Mouse (Mus musculus): ENCODE results near the gene Rell1.
A peak's percentile ranks its signal among the peaks of the same experiment; 100 is the strongest.

Gene Rell1

DNA sequence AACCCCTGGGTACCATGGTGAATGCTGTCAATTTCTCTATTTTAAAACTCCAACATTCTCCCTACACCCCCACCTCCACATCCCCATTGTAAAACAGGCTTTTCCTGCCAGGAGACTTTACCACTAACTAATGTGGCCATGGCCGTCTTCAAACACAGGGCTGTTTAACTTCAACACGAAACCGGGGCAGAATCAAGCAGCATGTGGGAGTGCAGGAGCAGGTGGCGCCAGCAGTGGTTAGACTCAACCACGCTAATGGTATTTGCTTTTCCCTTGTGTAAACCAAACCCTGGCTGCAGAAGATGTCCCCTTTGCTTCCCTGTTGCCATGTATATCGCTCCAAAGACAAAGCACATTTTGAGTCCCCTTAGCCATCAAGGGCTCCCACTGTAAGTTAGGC is 76.8 kb downstream of the Rell1 start:
- no peak for DNase-seq

DNA sequence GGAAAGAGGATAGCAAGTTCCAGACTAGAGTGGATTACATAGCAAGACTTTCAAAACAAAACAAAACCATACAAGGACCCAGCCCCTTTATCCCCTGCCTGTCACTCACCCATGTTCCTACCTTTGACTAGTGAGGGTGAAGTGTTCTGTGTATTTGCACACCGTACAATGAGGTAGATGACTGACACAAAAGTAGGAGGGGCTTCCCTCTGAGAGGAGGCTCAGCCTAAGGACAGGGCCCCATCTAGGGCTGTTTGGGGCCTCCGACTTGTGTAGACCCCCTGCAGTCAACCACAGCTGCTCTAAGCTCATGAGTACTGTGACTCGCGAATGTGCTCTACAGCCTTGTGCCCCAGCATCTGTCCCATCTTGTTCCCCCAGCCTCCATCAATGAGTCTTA is 77.5 kb downstream of the Rell1 start:
- DNase-seq = no peak

DNA sequence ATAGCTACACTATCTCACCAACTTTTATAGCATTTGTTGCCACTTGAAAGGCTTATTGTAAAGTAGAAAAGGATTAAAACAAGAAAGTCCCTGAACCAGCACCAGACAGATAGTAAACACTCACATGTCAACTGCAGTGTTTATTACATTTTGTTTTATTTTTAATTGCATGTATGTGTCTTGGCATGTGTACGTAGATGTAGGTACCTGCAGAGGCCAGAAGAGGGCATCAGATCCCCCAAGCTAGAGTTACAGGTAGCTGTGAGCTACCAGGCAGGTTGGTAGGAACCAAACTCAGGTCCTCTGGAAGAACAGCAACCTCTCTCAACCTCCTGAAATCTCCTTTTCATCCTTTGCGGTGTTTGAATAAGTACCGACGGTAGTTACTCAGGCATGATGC is 81.6 kb downstream of the Rell1 start:
- DNase-seq = no peak

DNA sequence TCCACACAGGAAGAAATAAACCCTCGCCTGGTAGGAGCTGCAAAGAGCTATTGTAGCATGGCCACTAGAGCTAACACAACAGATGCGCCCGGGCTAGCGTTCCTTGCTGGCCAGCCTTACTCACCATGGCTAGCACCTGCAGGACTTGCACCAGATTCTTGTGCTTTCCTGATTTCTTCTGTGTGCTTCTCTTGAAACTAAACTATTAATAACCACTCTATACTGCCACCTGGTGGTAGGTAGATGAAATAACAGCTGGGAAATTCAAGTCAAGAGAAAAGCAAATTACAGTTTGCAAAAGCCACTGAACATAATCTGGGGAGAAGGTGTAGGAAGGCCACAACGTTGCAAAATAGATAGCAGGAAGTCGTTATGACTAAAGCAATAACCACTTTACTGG is 82.0 kb downstream of the Rell1 start:
- no peak for DNase-seq

DNA sequence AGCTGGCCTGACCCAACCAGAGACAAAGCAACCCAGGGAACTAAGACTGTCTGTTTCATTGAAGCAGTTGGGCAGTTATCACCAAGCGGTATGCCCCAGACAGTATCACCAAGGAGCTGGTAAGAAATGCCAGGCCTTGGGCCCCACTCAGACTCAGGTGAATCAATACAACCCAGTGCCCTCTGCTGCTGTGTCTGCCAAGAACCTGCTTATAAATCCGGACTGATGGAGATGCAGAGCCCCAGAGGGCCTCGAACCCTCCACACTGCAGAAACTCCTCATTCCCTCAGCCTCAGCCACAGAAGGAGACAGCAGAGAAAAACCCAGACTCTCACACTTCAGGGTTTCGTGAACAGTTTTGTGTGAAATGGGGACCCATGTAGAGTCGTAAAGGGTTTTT is 82.4 kb downstream of the Rell1 start:
- no peak for DNase-seq

DNA sequence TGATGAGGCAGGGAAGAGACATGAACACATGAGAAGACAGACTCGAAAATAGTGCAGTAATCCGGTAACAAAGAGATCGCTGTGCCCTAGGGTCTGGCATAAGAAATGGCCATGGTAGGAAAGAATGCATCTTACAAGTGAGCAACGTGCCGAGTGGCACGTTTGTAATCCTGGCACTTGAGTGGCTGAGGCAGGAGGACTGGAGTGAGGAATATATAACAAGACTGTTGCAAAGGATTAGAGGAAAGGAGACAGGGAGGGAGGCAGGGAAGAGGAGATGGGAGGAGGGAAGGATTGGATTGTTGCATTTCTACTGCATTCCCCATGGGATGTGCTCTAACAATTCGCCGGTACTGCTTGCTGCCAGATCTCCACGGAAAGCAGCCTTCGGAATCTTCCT is 89.7 kb downstream of the Rell1 start:
- DNase-seq = no peak

DNA sequence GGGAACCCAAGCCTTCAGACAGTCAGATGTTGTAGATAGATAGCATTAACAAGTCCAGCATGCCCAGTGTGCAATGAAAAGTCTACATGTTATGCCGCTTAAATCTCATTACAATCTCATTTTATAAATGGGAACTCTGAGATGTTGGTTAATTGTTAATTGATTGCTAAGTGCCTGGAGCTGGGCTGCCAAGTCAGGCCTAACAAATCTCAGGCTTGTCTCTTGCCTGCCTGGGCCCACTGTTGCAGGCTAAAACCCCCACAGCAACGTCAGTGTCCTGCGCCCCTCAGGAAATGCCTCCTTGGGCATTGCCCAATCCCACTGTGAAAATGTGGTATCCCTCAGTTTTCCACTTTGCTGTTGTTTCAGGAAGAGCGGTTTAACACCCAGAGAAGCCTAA is 92.6 kb downstream of the Rell1 start:
- DNase-seq = no peak

DNA sequence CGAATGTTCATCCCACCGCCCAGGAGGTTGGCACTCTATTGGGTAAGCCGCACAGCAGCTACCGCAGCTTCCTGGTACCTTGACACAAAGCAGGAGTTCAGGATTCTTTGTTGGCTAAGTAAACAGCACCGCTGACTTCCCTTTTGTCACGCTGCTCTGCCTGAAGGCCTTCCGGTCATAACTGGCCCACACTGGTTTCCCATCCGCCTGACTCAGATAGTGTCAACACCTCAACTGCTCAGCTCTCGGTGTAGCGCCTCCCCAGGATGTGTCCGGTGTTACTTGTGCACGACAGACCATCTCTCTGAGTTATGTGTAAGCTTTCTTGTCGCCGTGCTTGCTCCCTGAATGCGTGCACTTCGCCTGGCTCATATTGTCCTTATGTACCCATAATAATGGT is 93.8 kb downstream of the Rell1 start:
- no peak for DNase-seq

DNA sequence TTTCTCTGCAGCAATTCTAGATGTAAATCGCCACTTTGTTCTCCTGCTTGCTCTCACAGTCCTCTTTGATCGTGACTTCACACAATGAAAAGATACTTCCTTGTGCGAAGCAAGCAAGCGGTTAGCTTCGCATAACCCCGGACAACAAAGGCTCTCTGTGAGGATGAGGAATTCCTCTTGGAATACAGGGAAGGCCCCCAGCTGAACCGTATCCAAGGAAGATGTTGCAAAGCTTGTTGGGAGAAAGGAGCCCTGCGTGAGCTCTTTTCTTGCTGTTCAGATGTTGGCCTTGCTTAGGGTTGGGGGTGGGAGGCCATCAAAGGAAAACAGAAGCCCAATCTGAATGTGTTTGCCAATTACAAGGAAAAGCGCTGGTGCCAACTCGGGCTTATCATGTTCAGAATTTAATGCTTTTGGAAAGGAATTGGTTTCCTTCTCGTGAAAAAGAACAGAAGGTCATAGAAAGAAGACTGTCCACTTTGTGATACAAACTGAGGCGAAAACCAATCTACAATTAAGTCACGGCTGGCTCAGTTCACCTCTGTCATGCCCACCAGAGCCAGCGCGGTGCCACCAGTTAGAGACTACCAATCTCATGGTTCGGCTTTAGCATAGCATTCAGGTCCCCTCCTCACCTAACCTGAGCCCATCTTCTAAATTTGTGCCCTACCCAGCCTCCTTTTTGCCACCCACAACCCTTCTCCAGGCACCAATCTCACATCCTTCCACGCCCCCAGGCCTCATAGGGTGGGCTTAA is 96.3 kb downstream of the Rell1 start:
- peak in 1 of 2 experiments; percentile 6 for DNase-seq

DNA sequence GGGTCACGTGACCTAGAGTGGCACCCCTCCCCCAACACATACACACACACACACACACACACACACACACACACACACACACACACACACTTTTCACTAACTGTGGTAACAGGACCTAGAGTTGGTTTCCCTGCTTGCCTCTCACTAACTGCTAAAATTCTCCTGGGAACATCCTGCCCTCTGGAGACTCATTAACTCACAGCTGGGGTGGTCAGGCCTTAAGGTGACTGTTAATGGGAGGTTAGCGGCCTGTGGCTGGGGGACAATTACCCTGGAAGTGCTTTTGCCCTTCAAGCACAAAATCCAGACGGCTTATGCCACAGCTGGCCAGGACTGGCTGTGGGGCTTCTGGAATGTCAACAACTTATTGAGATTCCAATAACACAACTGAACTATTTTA is 101.3 kb downstream of the Rell1 start:
- no peak for DNase-seq

DNA sequence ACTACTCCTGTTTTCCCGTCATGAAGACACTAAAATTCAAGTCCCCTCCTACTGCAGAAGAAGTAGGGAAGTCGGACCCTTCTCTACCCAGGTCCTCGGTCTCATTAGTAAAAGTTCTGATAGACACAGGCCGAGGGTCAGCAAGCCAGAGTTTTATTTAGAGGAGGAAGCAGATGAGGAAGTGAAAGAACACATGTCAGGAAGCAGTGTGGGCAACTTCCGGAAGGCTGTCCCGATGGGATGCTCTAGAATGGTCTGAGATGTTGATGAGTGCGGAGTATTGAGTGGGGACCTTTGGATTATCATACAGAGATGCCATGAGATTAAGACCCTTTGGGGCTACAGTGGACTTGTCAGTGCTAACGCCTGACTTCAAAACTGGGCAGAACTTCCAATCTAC is 109.8 kb downstream of the Rell1 start:
- no peak for DNase-seq
